Mouse (Mus musculus): ENCODE measurements around the gene Shf. TPM values are rescaled to one million over a fixed set of nuclear protein-coding genes. Genes with fewer than 3 reads are reported as not detected.
A peak's percentile ranks its signal among the peaks of the same experiment; 100 is the strongest.
"Not testable (repeated sequence)": the region's sequence is repeated elsewhere in the genome, so short reads cannot be mapped to it uniquely, and the experiment has no call there.

The Shf gene
- polyA plus RNA-seq, 1 experiment: not detected

GRCm38 (mm10) chr2:122353765-122354164 is 15.2 kb downstream of the Shf start:
- Histone ChIP-seq H3K27ac (ENCODE audit: insufficient read depth, low read depth, low read length) (no peak overlapping the region), H3K4me3 (ENCODE audit: insufficient read depth, low read depth, low read length) (no peak overlapping the region), H3K4me1 (ENCODE audit: control insufficient read depth, insufficient read depth, low read length) (peaks cover 33% of the 10 kb centered on the region)
- 95% methylated on average over 8 of the region's 8 CpGs for WGBS
- no peak for TF ChIP-seq CTCF (IDR thresholded peaks at IDR 0.05; ENCODE audit: insufficient read depth, low read depth, low read length)
- TF ChIP-seq POLR2A (IDR thresholded peaks at IDR 0.05; ENCODE audit: insufficient read depth, low read depth, low read length): no peak

- 86% methylated on average over 6 of the region's 6 CpGs for WGBS
- H3K4me3 ChIP-seq (ENCODE audit: insufficient read depth, low read depth, low read length): no peak overlapping the region
- TF ChIP-seq POLR2A (IDR thresholded peaks at IDR 0.05; ENCODE audit: insufficient read depth, low read depth, low read length) (no peak), CTCF (IDR thresholded peaks at IDR 0.05; ENCODE audit: insufficient read depth, low read depth, low read length) (no peak)
- H3K4me1 ChIP-seq (ENCODE audit: control insufficient read depth, insufficient read depth, low read length): peaks cover 36% of the 10 kb centered on the region
- no peak overlapping the region for H3K27ac ChIP-seq (ENCODE audit: insufficient read depth, low read depth, low read length)
Measured at GRCm38 (mm10) chr2:122352992-122353391, 16.0 kb downstream of the Shf start.

DNA sequence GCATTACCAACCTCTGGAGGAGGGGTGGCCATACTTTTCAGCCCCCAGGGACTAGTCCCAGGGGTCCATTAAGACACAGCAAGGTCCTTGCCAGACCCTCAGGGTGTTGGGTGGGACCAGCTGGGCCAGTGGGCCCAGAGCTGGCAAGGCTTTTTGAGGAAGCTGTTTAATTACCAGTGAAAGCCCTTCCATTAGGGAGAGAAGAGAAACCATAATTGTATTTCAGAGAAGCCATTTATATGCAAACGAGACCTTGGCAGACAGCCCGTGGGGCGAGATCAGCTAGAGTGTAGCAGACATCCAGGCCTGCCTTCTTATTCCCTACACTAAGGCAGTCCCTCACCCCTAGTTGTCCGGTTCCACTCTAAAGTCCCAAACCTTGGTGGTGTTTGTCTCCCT is 17.0 kb downstream of the Shf start:
- Histone ChIP-seq H3K4me1 (ENCODE audit: control insufficient read depth, insufficient read depth, low read length) (peaks cover 39% of the 10 kb centered on the region), H3K27ac (ENCODE audit: insufficient read depth, low read depth, low read length) (peak overlapping the region; percentile 41), H3K4me3 (ENCODE audit: insufficient read depth, low read depth, low read length) (no peak overlapping the region)
- WGBS: 22% methylated on average over 4 of the region's 4 CpGs
- TF ChIP-seq CTCF (IDR thresholded peaks at IDR 0.05; ENCODE audit: insufficient read depth, low read depth, low read length) (no peak), POLR2A (IDR thresholded peaks at IDR 0.05; ENCODE audit: insufficient read depth, low read depth, low read length) (no peak)

GRCm38 (mm10) chr2:122351156-122351930 is 17.6 kb downstream of the Shf start:
- no peak overlapping the region for H3K4me3 ChIP-seq (ENCODE audit: insufficient read depth, low read depth, low read length)
- peaks cover 39% of the 10 kb centered on the region for H3K4me1 ChIP-seq (ENCODE audit: control insufficient read depth, insufficient read depth, low read length)
- TF ChIP-seq POLR2A (IDR thresholded peaks at IDR 0.05; ENCODE audit: insufficient read depth, low read depth, low read length) (no peak), CTCF (IDR thresholded peaks at IDR 0.05; ENCODE audit: insufficient read depth, low read depth, low read length) (no peak)
- 23% methylated on average over 5 of the region's 5 CpGs for WGBS
- H3K27ac ChIP-seq (ENCODE audit: insufficient read depth, low read depth, low read length): peak overlapping the region; percentile 41

- 15% methylated on average over 14 of the region's 14 CpGs for WGBS
- Histone ChIP-seq H3K4me3 (ENCODE audit: insufficient read depth, low read depth, low read length) (peak overlapping the region; percentile 69), H3K4me1 (ENCODE audit: control insufficient read depth, insufficient read depth, low read length) (peaks cover 39% of the 10 kb centered on the region), H3K27ac (ENCODE audit: insufficient read depth, low read depth, low read length) (peak overlapping the region; percentile 91)
- no peak for TF ChIP-seq CTCF (IDR thresholded peaks at IDR 0.05; ENCODE audit: insufficient read depth, low read depth, low read length)
- no peak for TF ChIP-seq POLR2A (IDR thresholded peaks at IDR 0.05; ENCODE audit: insufficient read depth, low read depth, low read length)
Measured at GRCm38 (mm10) chr2:122349136-122349785, 19.7 kb downstream of the Shf start.

DNA sequence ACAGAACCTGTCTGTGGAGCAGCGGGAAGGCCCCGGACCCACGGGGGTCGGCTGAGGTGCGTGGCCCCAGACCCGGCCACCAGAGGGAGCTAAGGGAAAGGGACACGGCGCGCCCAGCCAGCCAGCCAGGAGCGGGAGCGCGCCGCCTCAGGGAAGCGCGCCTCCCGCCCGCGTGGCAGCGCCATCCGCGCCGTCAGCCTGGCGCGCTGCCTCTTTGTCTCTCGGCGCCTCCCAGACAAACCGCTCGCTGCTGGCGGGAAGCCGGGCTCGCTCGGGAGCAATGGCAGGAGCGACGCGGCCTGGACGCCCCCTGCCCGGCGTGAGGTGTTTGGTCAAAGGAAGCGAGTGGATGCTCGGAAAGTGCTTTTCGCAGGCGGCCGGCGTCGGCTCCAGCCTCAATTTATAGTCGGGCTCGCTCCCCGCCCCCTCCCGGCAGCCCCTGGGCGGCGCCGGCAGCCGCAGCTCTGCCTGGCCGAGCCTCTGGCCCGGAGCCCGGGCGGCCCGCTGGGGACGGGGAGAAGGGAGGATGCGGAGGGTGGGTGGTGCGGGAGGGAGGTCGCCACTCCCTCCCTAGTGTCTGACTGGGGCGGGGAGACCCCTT is 20.3 kb downstream of the Shf start:
- under 1% methylated on average over 63 of the region's 63 CpGs for WGBS
- TF ChIP-seq POLR2A (IDR thresholded peaks at IDR 0.05; ENCODE audit: insufficient read depth, low read depth, low read length): peak; percentile 98
- TF ChIP-seq CTCF (IDR thresholded peaks at IDR 0.05; ENCODE audit: insufficient read depth, low read depth, low read length): peak; percentile 89
- Histone ChIP-seq H3K27ac (ENCODE audit: insufficient read depth, low read depth, low read length) (peak overlapping the region; percentile 91), H3K4me3 (ENCODE audit: insufficient read depth, low read depth, low read length) (peak overlapping the region; percentile 69), H3K4me1 (ENCODE audit: control insufficient read depth, insufficient read depth, low read length) (peaks cover 35% of the 10 kb centered on the region)

DNA sequence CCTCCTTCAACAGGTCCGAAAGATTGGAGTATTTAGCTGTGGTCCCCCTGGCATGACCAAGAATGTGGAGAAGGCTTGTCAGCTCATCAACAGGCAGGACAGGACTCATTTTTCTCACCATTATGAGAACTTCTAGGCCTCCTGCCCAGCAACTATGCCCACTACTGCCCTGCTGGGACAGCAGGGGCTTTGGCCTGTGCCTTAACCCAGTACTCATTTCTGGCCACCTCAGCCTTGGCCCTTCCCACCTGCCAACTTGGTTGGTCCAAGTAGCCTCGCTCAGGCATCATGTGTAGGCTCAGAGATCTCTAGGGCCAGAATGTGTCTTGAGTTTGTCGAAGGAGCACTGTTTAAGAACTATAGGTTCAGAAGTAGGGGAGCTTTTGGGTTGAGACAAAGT is 21.7 kb downstream of the Shf start:
- Histone ChIP-seq H3K27ac (ENCODE audit: insufficient read depth, low read depth, low read length) (no peak overlapping the region), H3K4me1 (ENCODE audit: control insufficient read depth, insufficient read depth, low read length) (peaks cover 31% of the 10 kb centered on the region), H3K4me3 (ENCODE audit: insufficient read depth, low read depth, low read length) (no peak overlapping the region)
- 98% methylated on average over 3 of the region's 3 CpGs for WGBS
- TF ChIP-seq POLR2A (IDR thresholded peaks at IDR 0.05; ENCODE audit: insufficient read depth, low read depth, low read length) (no peak), CTCF (IDR thresholded peaks at IDR 0.05; ENCODE audit: insufficient read depth, low read depth, low read length) (no peak)

DNA sequence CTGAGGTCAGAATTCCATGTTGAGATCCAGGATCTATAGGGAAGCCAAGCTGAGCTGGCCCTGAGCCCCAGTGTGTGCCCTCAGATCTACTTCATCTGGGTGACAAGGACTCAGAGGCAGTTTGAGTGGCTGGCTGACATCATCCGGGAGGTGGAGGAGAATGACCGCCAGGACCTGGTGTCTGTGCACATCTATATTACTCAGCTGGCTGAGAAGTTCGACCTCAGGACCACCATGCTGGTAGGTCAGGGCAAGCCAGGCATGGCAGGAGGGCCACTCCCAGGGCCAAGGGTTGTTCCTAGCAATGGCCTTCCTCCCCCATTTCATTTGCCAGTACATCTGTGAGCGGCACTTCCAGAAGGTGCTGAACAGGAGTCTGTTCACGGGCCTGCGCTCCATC is 22.8 kb downstream of the Shf start:
- 90% methylated on average over 6 of the region's 6 CpGs for WGBS
- not testable (repeated sequence) for H3K27ac ChIP-seq (ENCODE audit: insufficient read depth, low read depth, low read length); H3K4me3 ChIP-seq (ENCODE audit: insufficient read depth, low read depth, low read length)
- peaks cover 21% of the 10 kb centered on the region for H3K4me1 ChIP-seq (ENCODE audit: control insufficient read depth, insufficient read depth, low read length)

Measured in olfactory bulb, adult 2 months (tissue).